Mouse (Mus musculus): ENCODE measurements around the gene Tbc1d13.

DNA sequence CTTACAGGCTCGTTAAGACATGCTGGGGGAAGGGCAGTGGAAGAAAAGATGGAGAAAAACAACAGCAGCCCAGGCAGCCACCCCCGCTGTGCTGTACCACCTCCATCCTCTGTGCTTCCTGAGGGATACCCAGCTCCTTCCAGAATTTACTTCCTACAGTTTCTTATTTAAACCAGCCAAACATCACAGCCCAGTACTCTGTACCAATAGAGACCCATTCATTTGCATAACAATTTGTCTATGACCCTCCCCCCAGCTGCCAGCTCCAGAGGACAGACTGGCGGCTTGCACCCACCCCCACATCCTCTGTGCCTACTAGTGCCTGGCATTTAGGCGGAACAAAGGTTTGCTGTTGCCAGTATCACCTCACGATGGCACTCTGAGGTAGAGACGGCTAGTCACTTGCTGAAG is 13.9 kb upstream of the Tbc1d13 start:
- TF ChIP-seq CTCF (IDR thresholded peaks at IDR 0.05; ENCODE audit: control insufficient read depth, insufficient read depth, low read length) (no peak), POLR2A (IDR thresholded peaks at IDR 0.05; ENCODE audit: borderline replicate concordance, control insufficient read depth, low read depth, low read length) (no peak)
